Mouse (Mus musculus): ENCODE results near the gene Lats2. TPM values are rescaled to one million over a fixed set of nuclear protein-coding genes. Genes with fewer than 3 reads are reported as not detected.

The Lats2 gene
- total and polyA plus RNA-seq, 3 experiments, result 1.1 to 4.0 (median 1.5) TPM

DNA sequence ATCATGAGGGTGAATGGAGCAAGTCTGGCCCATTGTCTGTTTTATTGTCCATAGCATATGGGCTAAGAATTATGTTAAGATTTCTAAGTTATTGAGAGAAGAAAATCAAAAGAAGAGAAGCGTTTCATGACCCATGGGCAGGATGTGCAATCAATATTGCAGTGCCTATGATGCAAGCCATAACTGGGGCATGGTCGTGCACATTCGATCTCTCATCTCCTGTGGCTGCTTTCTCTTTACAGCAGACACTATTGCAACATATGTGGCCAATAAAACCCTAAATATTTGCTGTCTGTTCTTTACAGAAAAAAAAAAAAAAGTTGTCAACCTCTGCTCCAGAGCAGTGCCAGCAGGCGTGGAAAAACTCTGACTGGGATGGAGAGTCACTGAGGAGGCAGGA, 2.1 kb downstream of the Lats2 start:
- no peaks in the 10 kb centered on the region for H3K9me3 ChIP-seq (replicated peaks; ENCODE audit: low read length)
- H3K4me1 ChIP-seq (ENCODE audit: control insufficient read depth in 1 of 2, insufficient read depth in 2 of 2), result peaks cover 0 to 16% of the 10 kb centered on the region in 2 experiments; a peak in 2 of 4 replicates
- no peak overlapping the region for H3K27ac ChIP-seq (ENCODE audit: insufficient read depth, low read depth)
- no peak overlapping the region for H3K4me2 ChIP-seq (ENCODE audit: insufficient read depth, low read depth, poor library complexity, severe bottlenecking)
- in situ Hi-C loops (cut with MboI; ENCODE audit: low pct_ligation_motif_present, low pct_unique_long_range_greater_than_20kb, low sequenced_read_pairs), result no loop called here
- no peak overlapping the region for H3K4me3 ChIP-seq (replicated peaks in 1 of 3; ENCODE audit: low read depth in 2 of 3, low read length in 2 of 3, poor library complexity in 1 of 3)
- no peaks in the 10 kb centered on the region for H3K36me3 ChIP-seq (replicated peaks in 1 of 2; ENCODE audit: control insufficient read depth in 1 of 2, insufficient read depth in 1 of 2, low read length in 1 of 2)
- no peak for DNase-seq (ENCODE audit: extremely low read depth)
- dilution Hi-C loops (cut with MboI; ENCODE audit: extremely low pct_ligation_motif_present, extremely low pct_unique_long_range_greater_than_20kb, low sequenced_read_pairs), result no loop called here
- no peaks in the 10 kb centered on the region for H3K79me2 ChIP-seq (replicated peaks; ENCODE audit: control insufficient read depth, extremely low read depth, insufficient read depth, poor library complexity, severe bottlenecking)
- H3K27me3 ChIP-seq (replicated peaks), result no peaks in the 10 kb centered on the region
- TF ChIP-seq EP300 (IDR thresholded peaks at IDR 0.05; ENCODE audit: low read length) (no peak), TBP (conservative IDR thresholded peaks at IDR 0.05; ENCODE audit: low read depth, low read length) (no peak), E2F4 (IDR thresholded peaks at IDR 0.05; ENCODE audit: insufficient replicate concordance, low read depth, low read length) (no peak), KAT2A (IDR thresholded peaks at IDR 0.05; ENCODE audit: insufficient replicate concordance, low read length) (no peak), RCOR1 (conservative IDR thresholded peaks at IDR 0.05; ENCODE audit: low read depth, low read length) (no peak), JUND (conservative IDR thresholded peaks at IDR 0.05; ENCODE audit: low read depth, low read length) (no peak), USF2 (conservative IDR thresholded peaks at IDR 0.05; ENCODE audit: low read depth, low read length) (no peak)
- H3K9ac ChIP-seq (ENCODE audit: insufficient read depth, low read depth), result no peak overlapping the region

DNA sequence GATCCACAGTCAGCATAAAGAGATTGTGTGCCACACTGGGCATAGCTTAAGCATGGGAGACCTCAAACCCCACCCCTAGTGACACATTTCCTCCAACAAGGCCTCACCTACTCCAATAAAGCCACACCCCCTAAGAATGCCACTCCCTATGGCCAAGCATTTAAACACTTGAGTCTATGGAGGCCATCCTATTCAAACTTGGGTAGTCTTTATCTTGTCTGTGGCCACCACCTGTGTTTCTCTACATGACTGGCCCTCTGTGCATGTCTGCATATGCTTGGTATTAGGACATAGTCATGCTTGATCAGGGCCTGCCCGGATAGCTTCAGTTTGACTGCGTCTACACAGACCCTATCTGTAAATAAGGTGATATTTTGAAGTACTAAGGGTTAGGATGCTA, 2.5 kb downstream of the Lats2 start:
- Histone ChIP-seq H3K4me2 (ENCODE audit: insufficient read depth, low read depth, poor library complexity, severe bottlenecking) (no peak overlapping the region), H3K27ac (ENCODE audit: insufficient read depth, low read depth) (no peak overlapping the region), H3K36me3 (replicated peaks in 1 of 2; ENCODE audit: control insufficient read depth in 1 of 2, insufficient read depth in 1 of 2, low read length in 1 of 2) (no peaks in the 10 kb centered on the region), H3K9me3 (replicated peaks; ENCODE audit: low read length) (no peaks in the 10 kb centered on the region), H3K4me3 (replicated peaks in 1 of 3; ENCODE audit: low read depth in 2 of 3, low read length in 2 of 3, poor library complexity in 1 of 3) (no peak overlapping the region), H3K4me1 (ENCODE audit: control insufficient read depth in 1 of 2, insufficient read depth in 2 of 2) (peaks cover 0 to 11% of the 10 kb centered on the region in 2 experiments; a peak in 2 of 4 replicates), H3K27me3 (replicated peaks) (no peaks in the 10 kb centered on the region), H3K79me2 (replicated peaks; ENCODE audit: control insufficient read depth, extremely low read depth, insufficient read depth, poor library complexity, severe bottlenecking) (no peaks in the 10 kb centered on the region), H3K9ac (ENCODE audit: insufficient read depth, low read depth) (no peak overlapping the region)
- DNase-seq (ENCODE audit: extremely low read depth), result no peak
- TF ChIP-seq UBTF (IDR thresholded peaks at IDR 0.05; ENCODE audit: low read depth, low read length) (no peak), JUN (IDR thresholded peaks at IDR 0.05; ENCODE audit: insufficient read depth, low read depth, low read length) (no peak), MYC (IDR thresholded peaks at IDR 0.05; ENCODE audit: low read depth, low read length) (no peak), BHLHE40 (IDR thresholded peaks at IDR 0.05; ENCODE audit: low read depth, low read length) (no peak), ELF1 (IDR thresholded peaks at IDR 0.05; ENCODE audit: low read depth, low read length) (no peak), ZKSCAN1 (IDR thresholded peaks at IDR 0.05; ENCODE audit: borderline replicate concordance, low read depth, low read length) (no peak), PAX5 (IDR thresholded peaks at IDR 0.05; ENCODE audit: low read length) (no peak), CHD2 (IDR thresholded peaks at IDR 0.05; ENCODE audit: low read length) (no peak), POLR2A (IDR thresholded peaks at IDR 0.05; ENCODE audit: low read depth, low read length) (no peak), POLR2AphosphoS2 (IDR thresholded peaks at IDR 0.05; ENCODE audit: low read depth, low read length) (no peak), E2F4 (IDR thresholded peaks at IDR 0.05; ENCODE audit: insufficient replicate concordance, low read depth, low read length) (no peak), RCOR1 (conservative IDR thresholded peaks at IDR 0.05; ENCODE audit: low read depth, low read length) (no peak), HCFC1 (IDR thresholded peaks at IDR 0.05; ENCODE audit: low read depth, low read length) (no peak), MEF2A (IDR thresholded peaks at IDR 0.05; ENCODE audit: borderline replicate concordance, low read depth, low read length) (no peak), GABPA (IDR thresholded peaks at IDR 0.05; ENCODE audit: insufficient replicate concordance, low read depth, low read length) (no peak), MAZ (IDR thresholded peaks at IDR 0.05; ENCODE audit: low read depth, low read length) (no peak), SIN3A (IDR thresholded peaks at IDR 0.05; ENCODE audit: low read length) (no peak)
- in situ Hi-C loops (cut with MboI; ENCODE audit: low pct_ligation_motif_present, low pct_unique_long_range_greater_than_20kb, low sequenced_read_pairs), result no loop called here
- dilution Hi-C loops (cut with MboI; ENCODE audit: extremely low pct_ligation_motif_present, extremely low pct_unique_long_range_greater_than_20kb, low sequenced_read_pairs), result no loop called here

All from CH12.LX (cell line).